Comparison of ENCODE assay signal across 17 mouse cellular contexts in genomic region chr1:58945523-58945922, GRCm38 (mm10). TPM values are rescaled to one million over a fixed set of nuclear protein-coding genes. Genes with fewer than 3 reads are reported as not detected.
A peak's percentile ranks its signal among the peaks of the same experiment; 100 is the strongest.
DNase-seq lines count a peak whose midpoint lies in the region; ATAC-seq and TF ChIP-seq lines count a peak whose summit lies in the region.
"Had no signal": no experiment of that assay in that cellular context is flagged by ENCODE, and none has a peak within 500 bp of the region (broad histone marks: within the 10 kb centered on the region; RNA-seq: fewer than 3 reads in every experiment).

No protein-coding gene starts in this region.

- no peak overlapping the region for H3K4me3 ChIP-seq in heart, embryonic 16.5 days (ENCODE audit: low read length)
- H3K4me3 ChIP-seq in liver, adult 2 months (ENCODE audit: insufficient read depth, low read depth, low read length): no peak overlapping the region
- H3K4me3 ChIP-seq in liver, embryonic 12.5 days: no peak overlapping the region
- H3K4me3 ChIP-seq: forebrain, embryonic 12.5 days; midbrain, embryonic 13.5 days had no signal

- WGBS in heart, embryonic 16.5 days: 55% methylated on average over 2 of the region's 2 CpGs
- 19% methylated on average over 2 of the region's 2 CpGs for WGBS in liver, adult 2 months
- WGBS in liver, embryonic 12.5 days (ENCODE audit: insufficient replicate concordance): 92% methylated on average over 2 of the region's 2 CpGs

- H3K27me3 ChIP-seq in heart, embryonic 16.5 days (ENCODE audit: control insufficient read depth, insufficient read depth, low read length): no peaks in the 10 kb centered on the region
- no peaks in the 10 kb centered on the region for H3K27me3 ChIP-seq in liver, adult 2 months (ENCODE audit: control insufficient read depth, insufficient read depth, low read length)
- H3K27me3 ChIP-seq in liver, embryonic 12.5 days (replicated peaks): no peaks in the 10 kb centered on the region
- H3K27me3 ChIP-seq: forebrain, embryonic 12.5 days; midbrain, embryonic 13.5 days had no signal

- peaks cover 6% of the 10 kb centered on the region; the same call in 1 of the 2 replicates for H3K79me2 ChIP-seq in liver, adult 2 months (ENCODE audit: control insufficient read depth, insufficient read depth, low read length)

- peak; percentile 68 for DNase-seq in adrenal gland, adult 2 months
- no peak for DNase-seq in adrenal gland, postnatal 4 days (ENCODE audit: low spot score in 2 of 2)
- no peak for DNase-seq in heart, adult 8-10 months (ENCODE audit: low spot score)
- peak; percentile 55 for DNase-seq in liver, adult 2 months (ENCODE audit: extremely low read depth, low read depth, low spot score)
- DNase-seq in adrenal gland, postnatal 36 days: peak; percentile 30 to 54
- DNase-seq: cerebellum, adult 11-12 months; cerebellum, postnatal 36 days; gastrocnemius, postnatal 25 days; lung, embryonic 14.5 days; right cerebral cortex, postnatal 4 days; thymus, postnatal 4 days had no signal

- no peak for TF ChIP-seq CTCF in liver, adult 2 months (IDR thresholded peaks at IDR 0.05; ENCODE audit: low read depth, low read length)

- no peak; the same call in 1 of the 2 replicates for ATAC-seq in heart, embryonic 16.5 days (replicated peaks; ENCODE audit: extremely low read depth, insufficient read depth, low FRiP score)
- ATAC-seq in liver, embryonic 12.5 days: no peak
- ATAC-seq in cerebellum, adult (ENCODE audit: insufficient number of reproducible peaks, low FRiP score, low TSS enrichment): no peak
- ATAC-seq: hindbrain, embryonic 16.5 days; midbrain, embryonic 13.5 days had no signal

- TF ChIP-seq POLR2A in liver, adult 2 months (IDR thresholded peaks at IDR 0.05; ENCODE audit: extremely low read depth, insufficient read depth, low read length): no peak

- peak overlapping the region; percentile 57 for H3K27ac ChIP-seq in heart, embryonic 16.5 days (ENCODE audit: low read length)
- H3K27ac ChIP-seq in liver, adult 2 months (replicated peaks; ENCODE audit: insufficient read depth, low read depth, low read length): no peak overlapping the region
- H3K27ac ChIP-seq in liver, embryonic 12.5 days: no peak overlapping the region
- H3K27ac ChIP-seq: forebrain, embryonic 12.5 days; midbrain, embryonic 13.5 days had no signal

- H3K4me1 ChIP-seq in heart, embryonic 16.5 days (ENCODE audit: control insufficient read depth, insufficient read depth, low read length): peaks cover 17% of the 10 kb centered on the region
- peaks cover 11% of the 10 kb centered on the region; the same call in 1 of the 2 replicates for H3K4me1 ChIP-seq in liver, adult 2 months (ENCODE audit: control insufficient read depth, insufficient read depth, low read length)
- peaks cover 31% of the 10 kb centered on the region for H3K4me1 ChIP-seq in liver, embryonic 12.5 days
- H3K4me1 ChIP-seq: forebrain, embryonic 12.5 days; midbrain, embryonic 13.5 days had no signal

- H3K36me3 ChIP-seq in heart, embryonic 16.5 days (ENCODE audit: control insufficient read depth, insufficient read depth): peaks cover 16% of the 10 kb centered on the region
- peaks cover 1% of the 10 kb centered on the region; the same call in 1 of the 2 replicates for H3K36me3 ChIP-seq in liver, adult 2 months (ENCODE audit: control insufficient read depth, insufficient read depth, low read length)
- peaks cover 51% of the 10 kb centered on the region for H3K36me3 ChIP-seq in liver, embryonic 12.5 days

- no peaks in the 10 kb centered on the region for H3K9me3 ChIP-seq in heart, embryonic 16.5 days (replicated peaks; ENCODE audit: control insufficient read depth, low read length)
- H3K9me3 ChIP-seq in liver, embryonic 12.5 days (replicated peaks): no peaks in the 10 kb centered on the region
- H3K9me3 ChIP-seq: forebrain, embryonic 12.5 days; midbrain, embryonic 13.5 days had no signal

- no peak overlapping the region for H3K4me2 ChIP-seq in heart, embryonic 16.5 days (ENCODE audit: low read depth, low read length)
- no peak overlapping the region for H3K4me2 ChIP-seq in liver, embryonic 12.5 days
- H3K4me2 ChIP-seq: forebrain, embryonic 12.5 days; lung, embryonic 14.5 days; midbrain, embryonic 13.5 days had no signal

- H3K9ac ChIP-seq in heart, embryonic 16.5 days (ENCODE audit: low read length): no peak overlapping the region
- H3K9ac ChIP-seq in liver, adult 2 months (ENCODE audit: low read depth, low read length): no peak overlapping the region
- no peak overlapping the region for H3K9ac ChIP-seq in liver, embryonic 12.5 days
- H3K9ac ChIP-seq: forebrain, embryonic 12.5 days; lung, embryonic 14.5 days; midbrain, embryonic 13.5 days had no signal

RNA-seq across cellular contexts. Expression of gene Trak2, which starts 27.7 kb away (rescaled TPM):
- total RNA-seq in adrenal gland, adult 2 months (2021): 10 to 100 TPM; 57.0 to 68.5 TPM
- 34.4 and 37.4 TPM in 2 replicates for polyA plus RNA-seq in adrenal gland, adult 2 months (2012; rRNA removed)
- total RNA-seq in adrenal gland, postnatal 4 days (2021): 10 to 100 TPM; 52.2 to 60.1 TPM
- 29.5 and 37.2 TPM in 2 replicates for polyA plus RNA-seq in heart, embryonic 16.5 days (2015; fragmentation: Nextera tagmentation; extraction: Ambion mirVana)
- total RNA-seq in heart, adult 8-10 months (2022): 100 to 1,000 TPM; 204 to 258 (median 233) TPM
- total RNA-seq in liver, adult 2 months (2014; rRNA removed): 9.1 and 9.7 TPM in 2 replicates
- 5.5 and 8.6 TPM in 2 replicates for polyA plus RNA-seq in liver, adult 2 months (2012; rRNA removed)
- 56.5 and 59.8 TPM in 2 replicates for polyA plus RNA-seq in liver, embryonic 12.5 days (2016; fragmentation: Nextera tagmentation; extraction: Ambion mirVana)
- 10 to 100 TPM; 54.5 to 74.5 TPM for total RNA-seq in adrenal gland, postnatal 36 days (2021)

RNA-seq across cellular contexts. Expression of gene Stradb, which starts 27.8 kb away (rescaled TPM):
- total RNA-seq in adrenal gland, adult 2 months (2021): 10 to 100 TPM; 25.7 to 34.7 TPM
- 13.7 and 16.6 TPM in 2 replicates for polyA plus RNA-seq in adrenal gland, adult 2 months (2012; rRNA removed)
- total RNA-seq in adrenal gland, postnatal 4 days (2021): 10 to 100 TPM; 24.6 to 25.5 TPM
- polyA plus RNA-seq in heart, embryonic 16.5 days (2015; fragmentation: Nextera tagmentation; extraction: Ambion mirVana): 25.9 and 26.1 TPM in 2 replicates
- total RNA-seq in heart, adult 8-10 months (2022): 10 to 100 TPM; 70.3 to 88.6 (median 75.8) TPM
- 16.3 and 22.6 TPM in 2 replicates for total RNA-seq in liver, adult 2 months (2014; rRNA removed)
- polyA plus RNA-seq in liver, adult 2 months (2012; rRNA removed): 18.2 and 18.6 TPM in 2 replicates
- 37.5 and 38.4 TPM in 2 replicates for polyA plus RNA-seq in liver, embryonic 12.5 days (2016; fragmentation: Nextera tagmentation; extraction: Ambion mirVana)
- total RNA-seq in adrenal gland, postnatal 36 days (2021): 10 to 100 TPM; 30.6 to 32.3 TPM

Comparison
In these comparisons a context has a peak if more than half of its experiments do, and no peak if none do; other contexts are left out.
1. DNase-seq: peak in adrenal gland, adult 2 months (single experiment), liver, adult 2 months (single experiment) and adrenal gland, postnatal 36 days (2 of 2); none in adrenal gland, postnatal 4 days (0 of 2) and heart, adult 8-10 months (single experiment).